Mouse (Mus musculus) liver, embryonic 16.5 days (tissue): ENCODE results near the gene Shroom3. TPM values are rescaled to one million over a fixed set of nuclear protein-coding genes. Genes with fewer than 3 reads are reported as not detected.

Experiments
- ATAC-seq: fragments of 200-750 bp; cut with Nextera tagmentation; 2 replicates; pipeline ENCODE4 v1.8.0; 2017; ENCODE audit warnings: low read depth, mild to moderate bottlenecking, moderate number of reproducible peaks, moderate library complexity
- H3K27ac ChIP-seq: fragments of 300-500 bp; sonication (generic); 2 replicates; pipeline ENCODE4 v1.5.1; 2014; ENCODE audit warnings: mild to moderate bottlenecking, low read length
- H3K27me3 ChIP-seq: fragments of 300-500 bp; sonication (generic); 2 replicates; pipeline ENCODE4 v1.6.1; 2014; ENCODE audit warnings: low read depth, low read length, mixed read lengths; ENCODE audit not compliant: control insufficient read depth, insufficient read depth
- H3K36me3 ChIP-seq: fragments of 300-500 bp; sonication (generic); 2 replicates; pipeline ENCODE4 v1.6.1; 2014; ENCODE audit warnings: mild to moderate bottlenecking; ENCODE audit not compliant: control insufficient read depth, insufficient read depth
- H3K4me1 ChIP-seq: fragments of 300-500 bp; sonication (generic); 2 replicates; pipeline ENCODE4 v1.6.1; 2014; ENCODE audit warnings: low read depth, low read length, mixed read lengths; ENCODE audit not compliant: control insufficient read depth
- H3K4me2 ChIP-seq: fragments of 300-500 bp; sonication (generic); 2 replicates; pipeline ENCODE4 v1.6.1; 2014; ENCODE audit warnings: low read depth, low read length, mixed read lengths
- H3K4me3 ChIP-seq: fragments of 300-500 bp; sonication (generic); 2 replicates; pipeline ENCODE4 v1.5.1; 2014; ENCODE audit warnings: low read depth, mild to moderate bottlenecking, low read length
- H3K9ac ChIP-seq: fragments of 300-500 bp; sonication (generic); 2 replicates; pipeline ENCODE4 v1.6.1; 2014; ENCODE audit warnings: low read depth, low read length
- H3K9me3 ChIP-seq: fragments of 300-500 bp; sonication (generic); replicated peaks from 2 replicates; pipeline ENCODE4 v1.6.1; 2016; ENCODE audit warnings: low read length; ENCODE audit not compliant: control insufficient read depth
- WGBS: fragments of 180-500 bp; shearing (Covaris S2); extraction: QIAGEN DNeasy Blood & Tissue Kit; methylation state at CpG from one replicate; pipeline ENCODE4 v1.1.7; 2014; ENCODE audit not compliant: insufficient replicate concordance; 5-methylcytosine and 5-hydroxymethylcytosine counted together
- polyA plus RNA-seq: library from polyadenylated mRNA; unstranded; fragments of >200 nt; fragmentation: Nextera tagmentation; extraction: Ambion mirVana; gene quantifications from 2 replicates; pipeline ENCODE4 v1.2.1, GENCODE M21; 2015

The Shroom3 gene
- polyA plus RNA-seq, 1 experiment from 2014 or later, result 0.31 TPM

DNA sequence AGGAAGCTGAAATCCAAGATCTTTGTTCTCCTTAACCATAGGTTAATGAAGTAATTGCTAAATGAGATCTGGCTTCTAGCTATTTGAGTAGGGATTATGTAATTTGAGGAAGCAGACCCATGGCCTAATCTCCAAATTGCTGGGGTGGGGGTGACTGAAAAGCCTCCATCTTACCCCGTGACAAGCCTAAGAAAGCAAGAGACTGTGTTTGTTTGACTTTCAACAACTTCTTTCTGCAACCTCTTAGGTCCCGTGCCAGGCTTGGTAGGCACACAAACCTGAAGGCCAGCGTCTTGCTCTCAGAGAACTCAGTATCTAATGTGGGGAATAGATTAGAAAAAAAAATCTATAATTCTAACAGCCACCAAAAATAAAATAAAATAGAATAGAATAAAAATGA is 138.1 kb downstream of the Shroom3 start:
- no peak overlapping the region for H3K4me2 ChIP-seq
- H3K9ac ChIP-seq, result no peak overlapping the region
- H3K4me3 ChIP-seq, result no peak overlapping the region
- no peak overlapping the region for H3K27ac ChIP-seq
- no peak for ATAC-seq
- no peaks in the 10 kb centered on the region for H3K4me1 ChIP-seq
- no peaks in the 10 kb centered on the region for H3K9me3 ChIP-seq
- H3K27me3 ChIP-seq, result no peaks in the 10 kb centered on the region
- WGBS, result 52% methylated on average over 3 of the region's 3 CpGs
- no peaks in the 10 kb centered on the region for H3K36me3 ChIP-seq

DNA sequence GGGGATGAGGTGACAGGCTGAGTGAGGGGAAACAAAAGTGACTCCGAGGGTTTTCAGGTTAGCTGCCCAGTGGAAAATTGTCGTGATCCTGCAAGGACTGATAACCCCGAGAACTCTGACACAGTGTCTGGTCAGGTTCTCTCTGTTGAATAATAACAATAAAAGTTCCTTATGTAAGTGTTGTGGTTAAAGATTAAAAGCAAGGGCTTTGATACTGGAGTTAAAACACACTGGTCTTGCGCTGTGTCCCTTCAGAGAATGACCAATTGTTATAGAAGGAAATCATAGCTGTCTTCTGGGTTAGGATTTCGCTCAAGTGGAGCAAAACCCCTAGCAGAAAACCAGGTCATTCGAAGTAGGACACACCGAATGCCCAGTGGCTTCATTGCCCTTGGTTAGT is 140.3 kb downstream of the Shroom3 start:
- H3K27ac ChIP-seq, result no peak overlapping the region
- H3K36me3 ChIP-seq, result no peaks in the 10 kb centered on the region
- H3K27me3 ChIP-seq, result no peaks in the 10 kb centered on the region
- H3K4me3 ChIP-seq, result no peak overlapping the region
- WGBS, result 62% methylated on average over 7 of the region's 7 CpGs
- ATAC-seq, result no peak
- no peak overlapping the region for H3K9ac ChIP-seq
- H3K4me2 ChIP-seq, result no peak overlapping the region
- H3K9me3 ChIP-seq, result no peaks in the 10 kb centered on the region
- H3K4me1 ChIP-seq, result no peaks in the 10 kb centered on the region

DNA sequence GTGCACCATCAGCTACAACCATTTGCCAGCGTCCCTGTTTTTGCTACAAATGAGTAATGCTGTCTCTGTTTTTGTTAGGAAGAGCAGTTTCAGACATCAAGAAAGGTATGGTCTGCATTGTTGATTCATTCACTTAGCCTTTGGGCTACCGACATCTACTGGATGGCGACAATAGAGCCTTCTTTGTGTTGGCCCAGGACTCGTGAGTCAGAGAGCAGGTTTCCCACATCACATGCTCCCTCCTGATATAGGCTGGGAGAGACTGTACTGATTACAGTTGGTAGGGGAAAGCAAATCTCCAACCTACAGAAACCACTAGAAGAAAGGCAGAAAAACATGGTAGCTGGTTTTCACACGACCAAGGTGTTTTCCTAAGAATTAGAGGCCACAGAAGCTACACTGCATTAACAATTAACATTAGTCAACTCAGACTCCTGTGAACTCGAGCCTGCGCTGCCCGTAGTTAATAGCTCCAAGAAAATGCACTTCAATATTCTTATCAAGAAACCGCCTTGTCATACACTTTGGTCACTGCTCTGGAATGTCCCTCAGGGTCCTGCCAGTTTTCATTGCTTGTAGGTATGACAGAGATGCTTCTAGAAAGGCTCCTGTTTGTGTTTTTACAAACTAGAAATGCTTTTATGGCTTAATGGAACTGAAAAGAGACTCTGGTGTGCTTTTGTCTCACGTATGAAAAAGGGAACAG is 141.2 kb downstream of the Shroom3 start:
- no peak for ATAC-seq
- Histone ChIP-seq H3K4me1 (no peaks in the 10 kb centered on the region), H3K27me3 (no peaks in the 10 kb centered on the region), H3K9me3 (no peaks in the 10 kb centered on the region), H3K9ac (no peak overlapping the region), H3K27ac (no peak overlapping the region), H3K4me2 (no peak overlapping the region), H3K36me3 (no peaks in the 10 kb centered on the region), H3K4me3 (no peak overlapping the region)
- 58% methylated on average over 10 of the region's 10 CpGs for WGBS

DNA sequence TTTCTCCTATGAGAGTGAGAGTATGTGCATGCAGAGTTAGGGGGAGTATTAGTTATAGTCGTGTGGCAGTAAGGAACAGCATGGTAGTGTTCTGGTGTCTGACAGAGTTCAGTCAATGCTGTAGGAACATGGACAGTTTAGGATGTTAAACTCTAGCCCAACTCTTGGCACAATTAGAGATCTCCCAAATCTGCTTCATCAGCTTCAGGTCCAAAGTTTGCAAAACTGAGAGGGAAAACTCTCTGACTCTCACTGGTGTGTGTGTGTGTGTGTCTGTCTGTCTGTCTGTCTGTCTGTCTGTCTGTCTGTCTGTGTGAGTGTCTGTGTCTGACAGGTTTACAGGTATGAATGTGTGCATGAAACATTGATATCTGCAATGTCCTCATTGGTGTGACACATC is 147.2 kb downstream of the Shroom3 start:
- Histone ChIP-seq H3K27me3 (no peaks in the 10 kb centered on the region), H3K4me3 (no peak overlapping the region), H3K36me3 (no peaks in the 10 kb centered on the region), H3K9me3 (no peaks in the 10 kb centered on the region), H3K27ac (no peak overlapping the region), H3K4me2 (no peak overlapping the region), H3K9ac (no peak overlapping the region), H3K4me1 (no peaks in the 10 kb centered on the region)
- 52% methylated on average over 1 of the region's 1 CpGs for WGBS
- no peak for ATAC-seq

DNA sequence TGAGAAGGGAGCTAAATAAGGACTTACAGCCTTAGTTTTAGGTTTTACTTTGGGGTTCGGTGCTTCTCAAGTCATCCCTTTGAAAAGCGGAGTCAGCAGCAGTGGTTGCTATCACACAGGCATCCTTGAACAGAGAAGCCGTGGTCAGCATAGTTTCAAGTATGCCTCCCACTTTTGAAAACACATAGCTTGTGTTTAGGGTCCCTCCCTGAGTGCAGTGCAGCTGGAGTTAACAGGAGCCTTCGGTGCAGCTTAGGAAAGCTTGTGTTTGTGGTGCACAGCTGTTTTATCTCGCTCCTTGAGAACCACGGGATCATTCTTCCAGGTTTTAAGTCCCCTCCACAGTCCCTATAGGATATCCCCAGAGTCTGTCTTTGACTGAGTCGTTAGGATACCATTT is 151.3 kb downstream of the Shroom3 start:
- Histone ChIP-seq H3K36me3 (no peaks in the 10 kb centered on the region), H3K27me3 (no peaks in the 10 kb centered on the region), H3K4me1 (no peaks in the 10 kb centered on the region), H3K9me3 (no peaks in the 10 kb centered on the region), H3K4me3 (no peak overlapping the region), H3K9ac (no peak overlapping the region), H3K27ac (no peak overlapping the region), H3K4me2 (no peak overlapping the region)
- ATAC-seq, result no peak
- 53% methylated on average over 7 of the region's 7 CpGs for WGBS

DNA sequence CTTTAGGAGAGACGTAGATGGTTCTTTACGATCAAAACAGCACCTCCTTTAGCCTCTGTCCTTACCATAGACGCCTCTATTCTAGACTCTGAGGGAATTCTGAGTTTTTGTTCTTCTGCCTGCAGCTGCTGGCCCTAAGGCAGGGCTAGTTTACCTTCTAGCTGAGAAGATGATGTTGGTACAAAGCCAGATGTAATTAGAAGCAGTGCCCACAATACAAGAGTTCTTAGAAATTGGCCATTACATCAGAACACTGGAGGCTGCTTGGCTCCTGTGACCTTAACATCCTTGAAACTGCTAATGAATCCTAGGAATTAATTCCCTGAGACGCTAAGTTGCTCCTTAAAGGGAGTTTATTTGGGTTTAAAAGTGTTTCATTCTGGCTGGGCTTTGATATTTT is 154.1 kb downstream of the Shroom3 start:
- no peaks in the 10 kb centered on the region for H3K4me1 ChIP-seq
- H3K27ac ChIP-seq, result no peak overlapping the region
- 67% methylated on average over 4 of the region's 4 CpGs for WGBS
- no peak overlapping the region for H3K4me2 ChIP-seq
- H3K9ac ChIP-seq, result no peak overlapping the region
- ATAC-seq, result no peak
- no peaks in the 10 kb centered on the region for H3K27me3 ChIP-seq
- no peak overlapping the region for H3K4me3 ChIP-seq
- H3K9me3 ChIP-seq, result no peaks in the 10 kb centered on the region
- no peaks in the 10 kb centered on the region for H3K36me3 ChIP-seq

DNA sequence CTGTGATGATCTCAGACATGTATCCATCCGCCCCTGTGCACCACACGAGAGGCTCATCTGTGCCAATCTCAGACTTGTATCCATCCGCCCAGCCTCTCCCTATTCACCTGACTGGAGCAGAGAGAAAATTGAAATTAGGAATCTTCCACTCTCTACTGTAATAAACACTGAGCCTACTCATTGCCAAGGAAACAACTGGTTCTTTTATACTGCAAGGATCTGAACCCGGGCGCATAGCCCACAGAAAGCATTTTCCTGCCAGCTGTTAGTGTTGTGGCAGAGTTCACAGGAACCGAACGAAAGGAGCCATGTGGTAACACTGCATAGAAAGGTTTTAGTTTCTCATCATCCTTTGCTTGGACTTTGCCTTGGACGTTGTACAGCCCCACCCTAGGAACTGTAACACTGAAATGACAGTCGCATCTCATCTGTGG is 155.1 kb downstream of the Shroom3 start:
- Histone ChIP-seq H3K9me3 (no peaks in the 10 kb centered on the region), H3K9ac (no peak overlapping the region), H3K27ac (no peak overlapping the region), H3K27me3 (no peaks in the 10 kb centered on the region), H3K4me3 (no peak overlapping the region), H3K4me2 (no peak overlapping the region), H3K36me3 (no peaks in the 10 kb centered on the region), H3K4me1 (no peaks in the 10 kb centered on the region)
- 66% methylated on average over 9 of the region's 9 CpGs for WGBS
- no peak for ATAC-seq

DNA sequence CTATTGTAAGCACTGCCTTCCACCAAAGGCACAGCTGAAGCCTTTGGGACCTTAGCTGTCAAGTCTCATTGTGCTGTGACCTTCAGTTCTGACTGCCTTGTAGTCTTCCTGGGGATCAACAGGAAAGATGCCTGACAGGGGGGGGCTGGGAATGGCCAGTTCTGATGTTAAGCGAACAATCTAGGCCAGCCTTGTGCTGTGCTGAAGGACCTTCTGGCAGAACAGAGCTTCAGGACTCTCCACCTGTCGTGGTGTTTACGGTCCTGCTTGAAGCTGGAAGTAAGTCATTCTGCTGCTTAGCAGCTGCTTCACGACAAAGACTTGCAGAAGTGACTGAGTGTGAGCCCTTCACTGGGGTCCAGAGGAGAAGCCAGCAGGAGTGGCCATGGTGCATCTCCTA is 156.1 kb downstream of the Shroom3 start:
- Histone ChIP-seq H3K27me3 (no peaks in the 10 kb centered on the region), H3K36me3 (no peaks in the 10 kb centered on the region), H3K9me3 (no peaks in the 10 kb centered on the region), H3K4me1 (no peaks in the 10 kb centered on the region), H3K9ac (no peak overlapping the region), H3K4me2 (no peak overlapping the region), H3K27ac (no peak overlapping the region), H3K4me3 (no peak overlapping the region)
- ATAC-seq, result no peak
- WGBS, result 53% methylated on average over 4 of the region's 4 CpGs

DNA sequence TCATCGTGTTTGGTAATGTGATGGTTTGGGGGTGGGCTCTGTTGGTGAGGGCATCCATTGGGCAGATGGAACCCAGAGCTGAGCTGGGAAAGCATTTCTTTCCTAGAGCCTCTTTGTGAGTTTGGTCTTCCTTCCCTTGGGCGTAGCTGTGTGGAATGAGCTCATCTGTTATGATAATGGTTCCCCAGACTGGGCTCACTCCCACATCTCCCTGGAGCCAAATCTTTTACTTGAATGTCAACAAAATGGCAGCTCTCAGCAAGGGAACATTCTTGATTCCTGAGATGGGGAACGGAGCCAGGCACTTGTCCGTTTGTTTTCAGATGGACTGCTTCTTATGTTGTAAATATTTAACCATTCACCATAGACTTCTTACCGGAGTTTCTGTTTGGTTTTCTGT is 158.2 kb downstream of the Shroom3 start:
- no peaks in the 10 kb centered on the region for H3K4me1 ChIP-seq
- no peaks in the 10 kb centered on the region for H3K36me3 ChIP-seq
- H3K27ac ChIP-seq, result no peak overlapping the region
- H3K27me3 ChIP-seq, result no peaks in the 10 kb centered on the region
- no peaks in the 10 kb centered on the region for H3K9me3 ChIP-seq
- no peak overlapping the region for H3K9ac ChIP-seq
- no peak overlapping the region for H3K4me3 ChIP-seq
- 51% methylated on average over 5 of the region's 5 CpGs for WGBS
- no peak for ATAC-seq
- no peak overlapping the region for H3K4me2 ChIP-seq
